Comparison of ENCODE assay signal across 25 mouse cellular contexts in genomic region chr11:101797355-101797754, GRCm38 (mm10). TPM values are rescaled to one million over a fixed set of nuclear protein-coding genes. Genes with fewer than 3 reads are reported as not detected.
"Had no signal": no experiment of that assay in that cellular context is flagged by ENCODE, and none has a peak within 500 bp of the region (broad histone marks: within the 10 kb centered on the region; RNA-seq: fewer than 3 reads in every experiment).

No protein-coding gene starts in this region.

- H3K4me1 ChIP-seq: liver, embryonic 13.5 days; liver, embryonic 15.5 days had no signal

- H3K4me2 ChIP-seq: heart, embryonic 12.5 days; hindbrain, embryonic 12.5 days; hindbrain, embryonic 14.5 days; kidney, embryonic 15.5 days; limb, embryonic 12.5 days; liver, embryonic 11.5 days; liver, embryonic 13.5 days; liver, embryonic 15.5 days had no signal

- H3K27me3 ChIP-seq: heart, embryonic 12.5 days; kidney, embryonic 15.5 days had no signal

- DNase-seq: gastrocnemius, adult 2 months; gastrocnemius, postnatal 10 days; gastrocnemius, postnatal 25 days; heart, adult 18-20 months; heart, postnatal 10 days; heart, postnatal 4 days; kidney, adult 9 months; kidney, postnatal 14 days; layer of hippocampus, adult 9-11 months; layer of hippocampus, postnatal 36 days; liver; liver, embryonic 13.5 days; liver, postnatal 0 days had no signal

- H3K36me3 ChIP-seq: heart, embryonic 10.5 days; heart, embryonic 12.5 days; hindbrain, embryonic 10.5 days; hindbrain, embryonic 12.5 days; kidney, embryonic 15.5 days; limb, embryonic 10.5 days; limb, embryonic 12.5 days; liver, embryonic 13.5 days; liver, embryonic 15.5 days had no signal

- H3K9me3 ChIP-seq: heart, embryonic 10.5 days; hindbrain, embryonic 10.5 days; hindbrain, embryonic 12.5 days; kidney, embryonic 15.5 days; limb, embryonic 10.5 days; limb, embryonic 12.5 days; liver, embryonic 13.5 days; liver, embryonic 15.5 days had no signal

- H3K4me3 ChIP-seq: gastrocnemius, adult 2 months; heart, embryonic 10.5 days; heart, embryonic 12.5 days; hindbrain, embryonic 10.5 days; hindbrain, embryonic 12.5 days; kidney, embryonic 15.5 days; limb, embryonic 10.5 days; limb, embryonic 12.5 days; liver, embryonic 13.5 days; liver, embryonic 15.5 days had no signal

- H3K9ac ChIP-seq: heart, embryonic 12.5 days; hindbrain, embryonic 12.5 days; hindbrain, embryonic 14.5 days; kidney, embryonic 15.5 days; limb, embryonic 12.5 days; liver, embryonic 13.5 days; liver, embryonic 15.5 days; liver, postnatal 0 days had no signal

- H3K27ac ChIP-seq: gastrocnemius, adult 2 months; heart, embryonic 10.5 days; hindbrain, embryonic 10.5 days; hindbrain, embryonic 12.5 days; hindbrain, embryonic 14.5 days; kidney, embryonic 15.5 days; kidney, postnatal 0 days; limb, embryonic 10.5 days; limb, embryonic 12.5 days; liver, embryonic 13.5 days; liver, embryonic 15.5 days had no signal

RNA-seq across cellular contexts. Expression of gene Etv4, which starts 12.2 kb away (rescaled TPM):
- total RNA-seq: granulocyte monocyte progenitor cell, adult 5-6 weeks had no signal
